Mouse (Mus musculus) cerebellum, adult (tissue): Measurements from ENCODE around the gene Map2.

ENCODE experiments used
- ATAC-seq: cut with Nextera tagmentation; 2 replicates; pipeline ENCODE4 v1.9.2; 2017; ENCODE audit warnings: mild to moderate bottlenecking, moderate library complexity, mixed read lengths; ENCODE audit not compliant: insufficient number of reproducible peaks, low FRiP score, low TSS enrichment

The Map2 gene

DNA sequence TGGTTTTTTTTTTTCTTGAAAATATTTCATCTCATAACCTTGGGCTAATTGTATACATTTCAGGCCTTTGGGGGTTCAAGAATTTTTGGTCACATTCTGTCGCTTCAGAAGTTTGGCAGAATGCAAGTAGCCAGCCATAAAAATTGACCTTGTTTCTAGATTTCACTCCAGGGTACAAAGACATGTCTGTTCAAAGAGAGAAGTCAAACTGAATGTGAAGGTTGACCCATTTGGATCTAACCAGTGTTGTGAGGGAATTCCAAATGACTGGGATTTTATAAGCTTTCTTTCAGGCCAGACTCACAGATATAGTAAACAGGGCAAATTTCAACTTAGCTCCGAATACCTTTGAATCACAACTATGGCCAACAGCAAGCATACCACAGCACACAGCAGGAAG is 196.3 kb downstream of the Map2 start:
- ATAC-seq: no peak

DNA sequence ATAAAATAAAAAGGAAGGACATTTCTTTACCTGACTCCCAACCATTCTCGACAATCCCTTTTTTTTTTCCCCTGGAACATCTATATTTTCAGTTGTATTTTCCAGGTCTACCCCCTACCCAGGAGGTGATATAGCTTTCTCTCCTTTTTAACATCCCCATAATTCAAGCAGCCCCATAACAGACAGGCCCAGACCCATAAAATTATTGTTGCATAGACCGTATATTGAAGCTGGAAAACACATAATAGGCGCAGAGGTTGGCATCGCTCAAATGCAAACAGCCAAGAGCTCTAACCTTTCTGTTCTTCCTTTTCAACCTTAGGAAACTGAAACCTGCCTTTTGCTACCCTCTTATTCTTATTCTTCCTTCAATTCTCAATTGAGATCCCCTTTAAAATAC is 211.2 kb downstream of the Map2 start:
- ATAC-seq: no peak

DNA sequence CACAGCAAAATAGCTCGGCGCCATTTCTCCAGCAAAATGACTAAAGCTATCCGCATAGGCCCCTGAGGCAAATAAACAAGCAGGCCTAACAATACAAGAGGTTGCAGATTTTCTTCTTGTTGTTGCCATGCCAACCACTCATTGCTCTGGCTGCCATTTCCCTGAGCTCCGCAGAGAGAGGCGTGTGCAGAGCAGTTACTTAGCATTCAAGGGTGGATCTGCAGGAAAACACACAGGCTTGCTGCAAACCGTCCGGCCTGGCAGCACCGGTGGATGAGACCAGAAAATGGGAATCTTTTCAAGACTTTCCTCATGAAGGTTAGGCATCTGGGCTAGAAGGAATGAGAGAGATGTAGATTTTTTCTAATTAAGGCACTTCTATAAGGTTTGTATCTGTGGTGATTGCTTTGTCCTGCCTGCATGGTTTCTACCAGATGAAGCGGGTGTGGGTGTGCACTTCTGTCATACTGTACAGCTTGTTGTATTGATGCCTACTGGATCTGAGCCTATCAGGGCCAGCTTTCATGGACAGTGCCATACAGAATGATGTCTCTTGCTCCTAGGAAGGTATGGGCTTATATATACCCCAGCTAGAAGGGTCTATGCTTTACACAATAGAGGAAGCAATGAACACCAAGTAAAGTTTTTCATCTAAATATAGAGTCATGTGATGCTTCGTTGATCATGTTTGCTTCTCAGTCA is 211.8 kb downstream of the Map2 start:
- ATAC-seq: peak; percentile 57

DNA sequence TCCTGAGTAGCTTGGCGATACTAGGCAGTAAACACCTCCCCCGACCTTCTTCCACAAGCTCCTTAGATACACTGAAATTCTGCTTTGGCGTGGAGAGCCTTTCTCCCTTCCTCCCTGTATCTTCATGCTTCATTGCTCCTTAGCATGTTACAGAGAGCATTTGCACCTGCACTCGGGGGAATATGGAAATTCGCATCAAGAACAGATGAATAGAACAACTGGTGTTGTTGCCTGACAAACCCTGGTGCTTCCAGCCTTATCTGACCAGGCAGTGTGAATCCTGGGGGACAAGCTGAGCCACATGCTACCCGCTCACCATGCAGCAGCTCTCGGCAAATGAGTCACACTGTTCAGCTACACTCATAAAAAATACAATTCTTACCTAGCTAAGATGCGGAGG is 213.5 kb downstream of the Map2 start:
- ATAC-seq: peak; percentile 76

DNA sequence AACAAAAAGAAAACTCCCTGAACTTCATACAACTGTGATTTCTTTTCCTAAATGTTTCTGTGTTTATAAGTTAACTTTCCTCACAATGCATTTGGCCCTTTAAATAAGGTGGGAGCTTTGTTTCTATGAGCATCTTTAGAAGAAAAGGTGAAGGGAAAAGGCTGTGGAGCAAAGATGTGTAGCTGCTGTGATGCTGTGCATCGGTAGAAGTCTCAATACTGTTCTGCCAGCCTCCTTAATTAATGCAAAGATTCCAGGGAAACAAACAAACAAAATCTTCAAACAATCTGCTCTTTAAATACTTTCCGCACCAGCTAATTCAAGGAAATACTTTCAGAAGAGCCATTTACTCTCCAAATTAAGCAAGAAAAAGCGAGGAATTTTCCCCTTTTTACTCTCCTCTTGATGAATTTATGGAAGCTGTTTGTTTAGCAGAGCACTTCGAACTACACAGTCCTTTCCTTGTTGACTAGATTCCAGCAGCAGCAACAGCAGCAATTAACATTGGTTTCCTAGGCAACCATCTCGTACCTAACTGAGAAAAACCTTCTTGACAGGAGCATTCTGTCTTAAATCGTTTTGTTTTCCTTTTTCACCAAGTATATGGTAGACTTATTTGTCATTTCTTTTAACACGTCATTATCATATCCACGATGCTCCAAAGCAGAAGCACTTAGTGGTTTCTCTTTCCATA is 220.0 kb downstream of the Map2 start:
- no peak for ATAC-seq

DNA sequence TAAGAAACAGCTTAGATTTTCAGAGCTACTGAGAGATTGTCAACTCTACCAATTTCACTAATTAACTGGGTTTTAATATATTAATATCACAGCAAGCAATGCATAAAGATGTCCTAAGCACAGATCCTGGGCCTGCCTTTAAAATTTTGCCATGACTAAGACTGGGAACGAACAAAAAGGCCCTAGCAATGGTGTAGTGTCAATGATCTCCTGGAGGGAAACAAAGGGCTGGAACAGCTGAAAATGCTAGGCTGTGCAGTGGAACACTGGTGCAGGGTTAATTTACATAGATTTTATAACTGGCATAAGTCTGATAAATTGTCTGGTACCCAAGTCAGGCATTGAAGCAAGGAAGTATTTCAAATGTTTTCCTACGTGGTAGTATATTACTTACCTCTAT is 220.8 kb downstream of the Map2 start:
- no peak for ATAC-seq

DNA sequence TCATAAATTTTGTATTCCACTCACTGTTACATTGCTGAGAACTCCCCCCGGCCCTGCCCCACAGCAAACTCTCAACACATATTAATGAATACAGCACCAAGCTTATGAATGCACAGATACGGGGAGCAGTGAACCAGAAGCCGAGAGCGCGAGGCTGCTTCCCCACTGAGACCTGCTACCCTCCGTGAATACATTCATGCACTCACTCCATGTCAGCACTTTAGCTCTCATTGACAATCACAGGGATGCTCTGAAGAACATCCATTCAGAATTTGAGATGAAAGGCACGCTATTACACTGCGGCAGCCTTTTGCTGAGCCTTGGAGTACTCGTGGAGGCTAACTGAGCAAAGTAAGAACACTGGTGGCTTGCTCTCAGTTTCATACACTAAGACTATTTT is 226.8 kb downstream of the Map2 start:
- no peak for ATAC-seq

DNA sequence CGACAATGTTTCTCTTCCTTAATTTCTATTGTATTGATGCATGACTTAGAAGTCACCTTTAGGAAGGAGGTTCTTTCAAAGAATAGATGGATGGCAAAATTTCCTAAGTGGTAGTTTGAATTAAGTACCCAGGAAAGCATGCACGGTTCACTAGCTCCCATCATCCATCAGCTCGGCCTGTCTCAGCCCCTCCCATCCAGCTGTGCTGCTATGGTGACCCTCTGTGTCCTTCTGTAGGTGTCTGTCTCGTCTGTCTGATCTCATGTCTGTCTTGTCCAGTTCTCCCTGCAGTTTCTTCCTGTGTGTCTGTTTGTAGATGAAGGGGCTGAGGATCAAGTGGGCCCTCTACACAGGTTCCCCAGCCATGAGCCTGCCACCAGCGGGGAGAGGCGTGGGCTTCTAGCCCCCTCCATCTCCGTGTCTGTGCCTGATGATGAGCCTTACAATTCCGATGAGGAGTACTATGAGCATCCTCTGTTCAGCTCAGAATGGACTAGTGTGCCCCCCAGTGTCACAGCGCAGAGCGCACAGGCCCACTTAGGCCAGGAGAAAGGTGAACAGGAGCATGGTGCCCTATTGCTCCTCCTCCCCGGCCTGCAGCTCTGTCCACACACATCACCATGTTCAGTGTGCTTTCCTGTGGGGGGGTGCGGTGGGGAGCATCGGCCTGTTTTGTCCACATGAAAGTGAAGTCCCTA is 232.3 kb downstream of the Map2 start:
- peak; percentile 61 for ATAC-seq

DNA sequence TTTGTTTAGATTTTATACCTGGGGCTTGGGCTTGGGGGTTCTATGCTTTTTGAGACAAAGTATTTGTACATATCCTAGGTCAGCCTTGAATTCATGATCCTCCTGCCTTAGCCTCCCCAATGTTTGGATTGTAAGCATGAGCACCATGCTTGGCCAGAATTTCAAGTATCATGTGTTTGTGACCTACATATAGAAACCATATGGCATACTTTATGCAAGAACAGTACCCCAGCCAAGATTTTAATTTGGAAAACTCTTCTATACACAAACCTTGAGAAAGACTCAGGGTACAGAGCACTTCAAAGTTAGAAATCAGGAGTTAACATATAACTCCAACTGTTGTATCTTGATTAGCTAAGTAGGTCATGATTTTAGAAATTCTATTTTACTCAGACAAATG is 243.3 kb downstream of the Map2 start:
- no peak for ATAC-seq

DNA sequence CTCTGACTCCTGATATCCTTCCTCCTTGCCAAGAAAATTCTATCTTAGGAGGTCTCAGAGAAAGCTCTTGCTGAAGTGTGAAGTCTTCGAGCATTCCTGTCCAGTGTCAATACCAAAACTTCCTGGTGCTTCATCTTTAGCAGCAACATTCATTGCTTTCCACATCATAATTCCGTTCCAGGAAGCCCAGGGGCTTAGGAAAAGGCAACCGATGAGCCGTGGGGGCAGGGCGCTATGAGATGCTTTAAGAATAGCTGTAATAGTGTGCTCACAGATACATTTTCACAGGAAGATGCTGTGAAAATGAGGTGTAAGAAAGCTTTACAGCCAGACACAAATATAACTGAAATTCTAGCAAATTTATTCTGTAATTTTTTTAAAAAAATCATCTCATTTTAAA is 251.0 kb downstream of the Map2 start:
- ATAC-seq: no peak

DNA sequence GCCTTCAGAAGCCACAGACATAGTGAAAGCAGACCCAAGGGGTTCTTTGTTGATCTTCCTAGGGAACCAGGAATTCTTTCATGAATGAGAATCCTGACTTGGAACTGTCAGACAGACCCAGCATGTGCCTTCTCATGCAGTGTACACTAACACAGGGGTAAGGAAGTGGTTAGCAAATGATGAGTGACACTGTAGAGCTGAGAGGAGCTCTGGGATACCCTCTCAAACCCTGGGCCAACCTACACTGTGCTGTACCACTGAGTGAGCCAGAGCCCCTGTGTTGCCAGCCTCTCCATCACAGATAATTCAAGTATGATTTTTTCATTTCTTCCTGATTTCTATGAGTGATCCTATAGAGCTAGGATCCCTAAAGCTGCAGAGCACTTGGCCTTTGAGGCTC is 255.9 kb downstream of the Map2 start:
- ATAC-seq: no peak

DNA sequence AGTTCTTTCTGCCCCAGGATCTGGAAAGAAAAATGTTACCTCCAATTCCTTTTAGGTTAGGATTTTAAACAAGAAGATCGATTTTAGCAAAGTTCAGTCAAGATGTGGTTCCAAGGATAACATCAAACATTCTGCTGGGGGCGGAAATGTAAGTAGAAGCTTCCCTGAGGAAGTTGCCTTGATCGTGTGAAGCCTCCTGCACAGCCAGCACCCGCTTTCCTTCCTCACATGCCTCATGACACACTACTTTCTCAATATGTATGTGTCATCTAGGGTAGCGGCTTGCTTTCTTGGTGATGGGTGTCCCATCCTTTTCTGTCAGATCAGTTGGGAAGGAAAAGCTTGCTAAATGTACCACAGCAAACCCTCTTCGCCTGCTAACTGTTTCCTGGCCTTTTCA is 256.4 kb downstream of the Map2 start:
- no peak for ATAC-seq

DNA sequence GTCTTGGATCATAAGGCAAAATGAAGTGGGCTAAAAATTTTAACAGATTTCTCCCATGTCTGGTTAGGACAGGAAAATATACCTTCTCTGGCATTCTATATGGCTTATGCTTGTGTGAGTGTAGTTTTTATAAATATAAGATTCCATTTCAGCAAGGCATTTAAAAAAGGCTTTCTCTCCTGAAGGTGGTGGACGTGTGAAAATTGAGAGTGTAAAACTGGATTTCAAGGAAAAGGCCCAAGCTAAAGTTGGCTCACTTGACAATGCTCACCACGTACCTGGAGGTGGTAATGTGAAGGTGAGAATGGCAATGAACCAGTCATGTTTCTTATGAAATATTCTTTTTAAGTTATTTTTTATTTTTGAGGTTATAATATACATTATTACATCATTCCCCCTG is 263.0 kb downstream of the Map2 start:
- ATAC-seq: no peak

DNA sequence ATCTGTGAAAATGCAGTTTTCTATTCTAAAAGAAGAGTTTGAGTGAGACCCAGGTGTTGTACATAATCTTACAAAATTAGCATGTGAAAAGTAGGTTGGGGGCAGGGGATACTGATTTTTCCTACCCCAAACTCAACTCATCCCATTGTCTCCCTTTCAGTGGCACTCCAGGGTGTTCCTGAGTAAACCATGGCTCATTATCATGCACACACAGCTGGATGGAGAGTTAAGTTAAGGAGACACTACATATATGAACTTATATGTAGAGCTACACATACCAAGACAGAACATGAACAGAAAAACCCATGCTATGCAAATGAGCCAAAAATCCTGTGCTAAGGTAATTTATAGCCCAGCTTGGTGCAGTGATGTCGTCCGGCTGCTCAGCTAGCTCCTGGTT is 267.8 kb downstream of the Map2 start:
- ATAC-seq: no peak

DNA sequence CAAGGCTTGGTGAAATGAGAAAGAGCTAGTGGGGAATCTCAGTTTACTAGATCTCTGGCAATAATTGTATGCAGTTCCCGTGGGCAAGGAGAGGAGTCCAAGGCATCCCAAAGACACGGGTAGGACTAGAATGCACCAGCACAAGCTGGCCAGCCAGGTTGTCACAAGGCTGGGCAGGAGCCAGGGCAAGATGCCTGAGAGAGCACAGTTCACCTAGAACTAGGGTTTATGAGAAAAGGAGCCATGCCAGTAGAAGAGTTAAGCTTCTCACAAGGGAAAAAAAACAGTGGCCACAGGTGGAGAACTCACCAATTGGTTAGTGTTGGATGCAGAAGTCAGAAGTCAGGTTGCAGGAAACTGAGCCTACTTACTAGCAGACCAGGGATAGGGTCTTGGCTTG is 274.4 kb downstream of the Map2 start:
- ATAC-seq: no peak

DNA sequence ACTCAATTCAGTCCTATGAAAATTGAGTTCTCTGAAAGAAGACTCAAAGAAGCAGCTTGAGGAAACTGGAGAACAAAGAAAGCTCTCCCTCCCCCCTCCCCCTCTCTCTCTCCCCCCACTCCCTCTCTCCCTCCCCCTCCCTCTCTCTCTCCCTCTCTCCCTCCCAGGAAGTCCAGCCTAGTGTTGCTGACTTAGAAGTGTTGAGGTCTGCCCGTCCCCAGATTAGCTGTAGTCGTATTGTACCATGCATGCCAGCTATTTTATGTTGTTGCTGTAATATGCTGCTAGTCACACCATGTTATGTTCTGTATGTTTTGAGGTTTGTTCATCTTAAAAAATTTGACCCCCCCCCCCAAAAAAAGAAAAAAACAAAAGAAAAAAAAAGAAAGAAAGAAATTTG is 281.5 kb downstream of the Map2 start:
- ATAC-seq: no peak

DNA sequence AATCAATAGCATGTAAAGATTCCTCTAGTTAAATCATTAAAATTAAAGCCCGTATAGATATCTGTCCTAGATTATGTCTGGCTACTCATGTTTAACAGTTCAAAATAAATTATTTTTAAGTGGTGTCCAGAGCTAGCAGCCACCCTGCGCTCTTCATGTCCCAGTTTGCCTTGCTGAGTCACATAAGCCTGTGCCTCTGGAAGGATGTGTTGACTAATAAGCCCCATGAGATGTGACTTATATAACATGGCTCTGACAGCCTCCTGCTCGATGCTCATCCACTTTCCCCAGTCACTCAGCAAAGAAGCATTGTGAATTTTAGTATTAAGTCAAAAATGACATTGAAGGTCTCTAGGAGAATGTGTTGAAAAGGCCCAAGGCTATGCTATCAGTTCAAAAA is 282.7 kb downstream of the Map2 start:
- no peak for ATAC-seq

DNA sequence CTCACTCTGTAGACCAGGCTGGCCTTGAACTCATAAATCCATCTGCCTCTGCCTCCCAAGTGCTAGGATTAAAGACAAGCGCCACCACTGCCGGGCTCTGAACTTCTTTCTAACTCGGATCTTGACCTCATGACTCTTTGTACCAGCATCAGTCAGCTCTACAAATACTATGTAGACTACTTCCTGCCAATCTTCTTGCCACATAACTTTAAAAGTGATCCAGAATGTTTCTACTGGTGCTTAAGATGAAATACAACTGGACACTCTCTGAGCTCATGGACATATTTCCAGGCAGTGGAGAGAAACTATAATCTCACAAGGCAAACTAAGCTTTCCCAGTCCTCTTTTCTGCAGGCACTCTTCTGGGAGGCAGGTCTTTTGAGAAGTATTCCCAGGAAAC is 284.3 kb downstream of the Map2 start:
- ATAC-seq: no peak

DNA sequence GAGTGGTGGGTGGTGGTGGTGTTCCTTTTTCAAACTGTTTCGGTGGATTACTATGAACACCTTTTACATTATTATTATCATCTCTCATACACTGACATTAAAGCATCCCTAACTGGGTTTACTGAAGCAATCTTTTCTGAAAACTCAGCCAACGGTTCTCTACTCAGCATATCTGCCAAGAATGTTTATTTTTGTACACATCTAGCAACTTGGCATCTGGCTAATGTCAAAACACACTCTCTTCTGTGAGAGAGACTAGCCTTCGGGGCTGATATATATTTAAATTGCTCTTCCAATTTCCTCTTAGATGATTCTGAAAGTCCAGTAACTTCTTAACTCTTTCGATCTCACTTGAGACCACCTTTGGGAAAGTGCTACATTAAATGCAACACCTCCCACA is 285.8 kb downstream of the Map2 start:
- ATAC-seq: no peak

DNA sequence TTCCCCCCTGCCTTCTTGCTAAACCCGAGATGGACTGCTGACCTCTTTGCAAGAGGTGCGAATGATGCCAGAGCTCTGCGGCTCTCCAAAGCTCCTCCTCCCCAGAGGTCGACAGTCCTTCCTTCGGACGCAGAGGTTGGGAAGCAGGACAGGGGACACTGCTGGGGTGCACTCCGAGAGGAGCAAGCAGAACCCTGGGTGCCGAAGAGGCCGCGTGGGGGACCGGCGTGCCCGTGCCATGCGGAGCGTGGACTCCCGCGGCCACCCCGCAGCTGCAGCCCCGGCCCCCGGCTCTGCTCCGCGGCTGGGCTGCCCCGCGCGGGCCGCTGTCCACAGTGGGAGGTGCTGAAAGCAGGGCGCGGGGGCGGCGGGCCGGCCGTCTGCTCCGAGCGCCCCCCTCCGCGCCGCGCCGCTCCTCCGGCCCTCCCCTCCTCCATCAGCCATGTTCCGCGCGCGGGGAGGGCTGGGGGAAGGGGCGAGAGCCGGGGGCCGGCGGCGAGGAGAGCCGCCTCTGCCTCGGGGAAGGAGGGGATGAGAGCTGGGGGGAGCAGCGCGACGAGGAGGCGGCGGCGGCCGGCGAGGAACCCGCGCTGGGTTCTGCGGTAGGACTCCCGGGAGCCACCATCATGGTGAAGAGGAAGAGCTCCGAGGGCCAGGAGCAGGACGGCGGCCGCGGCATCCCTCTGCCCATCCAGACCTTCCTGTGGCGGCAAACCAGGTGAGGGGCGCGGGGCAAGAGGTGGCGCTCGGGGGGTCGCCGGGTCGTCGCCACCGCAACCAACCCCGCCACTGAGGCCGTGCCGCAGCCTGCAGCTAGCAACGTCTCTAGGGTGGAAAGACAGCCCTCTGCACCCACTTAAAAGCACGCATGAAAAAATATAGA is 293.0 kb downstream of the Map2 start, which contains the start of gene Unc80:
Unc80 (plus strand) TSS at position 547 of the 883 bp plus-strand sequence.
- ATAC-seq: peak; percentile 92

DNA sequence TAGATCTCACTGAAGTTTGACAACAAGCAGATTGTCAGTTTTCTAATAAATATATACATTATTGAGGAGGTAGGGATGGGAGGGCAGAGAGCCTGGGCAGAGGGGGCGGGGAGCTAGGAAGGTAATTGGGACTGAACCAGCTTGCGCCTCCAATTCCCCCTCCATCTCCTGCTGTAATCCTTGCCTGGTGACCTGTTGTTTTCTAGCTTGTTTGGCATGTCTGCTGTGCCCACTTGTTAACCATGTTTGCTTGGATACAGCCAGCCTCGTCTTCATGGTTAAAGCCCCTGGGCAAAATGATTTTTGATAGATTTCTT is 293.6 kb downstream of the Map2 start:
- peak; percentile 64 for ATAC-seq
